Mouse (Mus musculus) embryonic fibroblast, embryonic 13.5 days (primary cell): ENCODE results near the gene Grk5.

Source experiments
- CTCF ChIP-seq: IDR thresholded peaks from 2 replicates; pipeline ENCODE4 v1.5.1; 2011; ENCODE audit warnings: mild to moderate bottlenecking, control low read depth, low read length, moderate library complexity, borderline replicate concordance; ENCODE audit not compliant: insufficient read depth
- POLR2A ChIP-seq: IDR thresholded peaks from 2 replicates; pipeline ENCODE4 v1.6.1; 2011; ENCODE audit warnings: low read depth, mild to moderate bottlenecking, control low read depth, low read length, moderate library complexity

GRCm38 (mm10) chr19:61049413-61049812 lies 159.9 kb downstream of the Grk5 start:
- TF ChIP-seq CTCF (no peak), POLR2A (no peak)
